Mouse (Mus musculus): ENCODE results near the gene Tsga10. TPM values are rescaled to one million over a fixed set of nuclear protein-coding genes. Genes with fewer than 3 reads are reported as not detected.

Tsga10 gene
- polyA plus RNA-seq, 1 experiment from 2014 or later = 17.0 TPM

DNA sequence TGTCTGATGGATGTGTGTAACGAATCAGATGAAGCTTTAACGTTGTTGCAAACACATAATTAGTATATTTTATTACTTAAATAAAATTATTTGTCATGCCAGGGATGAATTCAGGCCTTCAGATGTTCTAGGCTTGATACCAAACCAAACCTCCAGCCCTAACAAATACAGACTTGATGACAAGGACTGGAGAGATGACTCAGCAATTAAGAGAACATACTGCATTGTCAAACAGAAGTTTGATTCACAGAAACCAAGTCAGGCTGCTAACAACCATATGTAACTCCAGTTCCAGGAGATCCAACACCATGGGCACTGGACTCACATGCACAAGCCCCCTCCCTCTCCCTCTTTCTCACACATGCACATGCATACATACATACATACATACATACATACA lies 65.9 kb downstream of the Tsga10 start:
- Histone ChIP-seq H3K27me3 (ENCODE audit: control insufficient read depth, insufficient read depth, low read depth, low read length) (no peaks in the 10 kb centered on the region), H3K36me3 (ENCODE audit: control insufficient read depth, insufficient read depth, low read length) (no peaks in the 10 kb centered on the region), H3K4me2 (ENCODE audit: low read length) (no peak overlapping the region), H3K27ac (ENCODE audit: low read length) (no peak overlapping the region), H3K4me1 (ENCODE audit: control insufficient read depth, insufficient read depth, low read length) (no peaks in the 10 kb centered on the region), H3K9me3 (replicated peaks; ENCODE audit: control insufficient read depth, low read length, poor library complexity, severe bottlenecking) (no peaks in the 10 kb centered on the region), H3K4me3 (ENCODE audit: low read depth, low read length) (no peak overlapping the region), H3K9ac (ENCODE audit: low read depth, low read length) (no peak overlapping the region)
- 97% methylated on average over 2 of the region's 2 CpGs for WGBS
- no peak for ATAC-seq

DNA sequence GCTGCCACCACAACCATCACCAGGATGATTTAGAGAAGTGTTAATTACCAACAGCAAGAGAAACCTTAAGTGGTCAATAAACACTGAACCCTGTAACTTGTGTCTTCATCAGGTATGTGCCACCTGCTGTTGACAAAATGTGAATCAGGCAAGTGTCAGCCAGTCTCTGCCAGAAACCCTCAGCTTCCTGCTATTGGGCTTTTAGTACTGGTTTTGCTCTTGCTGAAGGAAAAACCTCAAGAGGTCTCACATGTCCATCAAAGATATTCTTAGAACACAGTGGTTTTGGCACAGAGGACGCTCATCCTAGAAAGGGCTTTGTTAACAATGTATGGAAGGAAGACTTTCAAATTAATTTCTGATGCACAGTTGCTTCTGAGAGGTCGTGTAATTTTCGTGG lies 66.7 kb downstream of the Tsga10 start:
- Histone ChIP-seq H3K4me1 (ENCODE audit: control insufficient read depth, insufficient read depth, low read length) (no peaks in the 10 kb centered on the region), H3K27ac (ENCODE audit: low read length) (no peak overlapping the region), H3K36me3 (ENCODE audit: control insufficient read depth, insufficient read depth, low read length) (no peaks in the 10 kb centered on the region), H3K4me2 (ENCODE audit: low read length) (no peak overlapping the region), H3K9ac (ENCODE audit: low read depth, low read length) (no peak overlapping the region), H3K4me3 (ENCODE audit: low read depth, low read length) (no peak overlapping the region), H3K27me3 (ENCODE audit: control insufficient read depth, insufficient read depth, low read depth, low read length) (no peaks in the 10 kb centered on the region), H3K9me3 (replicated peaks; ENCODE audit: control insufficient read depth, low read length, poor library complexity, severe bottlenecking) (no peaks in the 10 kb centered on the region)
- 66% methylated on average over 3 of the region's 3 CpGs for WGBS
- no peak for ATAC-seq

- H3K4me2 ChIP-seq (ENCODE audit: low read length) = no peak overlapping the region
- H3K4me3 ChIP-seq (ENCODE audit: low read depth, low read length) = no peak overlapping the region
- ATAC-seq = no peak
- H3K4me1 ChIP-seq (ENCODE audit: control insufficient read depth, insufficient read depth, low read length) = no peaks in the 10 kb centered on the region
- no peaks in the 10 kb centered on the region for H3K9me3 ChIP-seq (replicated peaks; ENCODE audit: control insufficient read depth, low read length, poor library complexity, severe bottlenecking)
- H3K27me3 ChIP-seq (ENCODE audit: control insufficient read depth, insufficient read depth, low read depth, low read length) = no peaks in the 10 kb centered on the region
- H3K27ac ChIP-seq (ENCODE audit: low read length) = no peak overlapping the region
- no peak overlapping the region for H3K9ac ChIP-seq (ENCODE audit: low read depth, low read length)
- H3K36me3 ChIP-seq (ENCODE audit: control insufficient read depth, insufficient read depth, low read length) = no peaks in the 10 kb centered on the region; the same call in 1 of the 2 replicates
Measured at GRCm38 (mm10) chr1:37759407-37759806, 106.8 kb downstream of the Tsga10 start.

GRCm38 (mm10) chr1:37744650-37745259 lies 121.5 kb downstream of the Tsga10 start:
- H3K27ac ChIP-seq (ENCODE audit: low read length) = no peak overlapping the region
- H3K9me3 ChIP-seq (replicated peaks; ENCODE audit: control insufficient read depth, low read length, poor library complexity, severe bottlenecking) = no peaks in the 10 kb centered on the region
- H3K4me3 ChIP-seq (ENCODE audit: low read depth, low read length) = no peak overlapping the region
- no peaks in the 10 kb centered on the region for H3K36me3 ChIP-seq (ENCODE audit: control insufficient read depth, insufficient read depth, low read length)
- WGBS = 78% methylated on average over 9 of the region's 9 CpGs
- H3K9ac ChIP-seq (ENCODE audit: low read depth, low read length) = no peak overlapping the region
- H3K4me1 ChIP-seq (ENCODE audit: control insufficient read depth, insufficient read depth, low read length) = peaks cover 7% of the 10 kb centered on the region; the same call in 1 of the 2 replicates
- H3K4me2 ChIP-seq (ENCODE audit: low read length) = no peak overlapping the region
- ATAC-seq = no peak
- H3K27me3 ChIP-seq (ENCODE audit: control insufficient read depth, insufficient read depth, low read depth, low read length) = no peaks in the 10 kb centered on the region

DNA sequence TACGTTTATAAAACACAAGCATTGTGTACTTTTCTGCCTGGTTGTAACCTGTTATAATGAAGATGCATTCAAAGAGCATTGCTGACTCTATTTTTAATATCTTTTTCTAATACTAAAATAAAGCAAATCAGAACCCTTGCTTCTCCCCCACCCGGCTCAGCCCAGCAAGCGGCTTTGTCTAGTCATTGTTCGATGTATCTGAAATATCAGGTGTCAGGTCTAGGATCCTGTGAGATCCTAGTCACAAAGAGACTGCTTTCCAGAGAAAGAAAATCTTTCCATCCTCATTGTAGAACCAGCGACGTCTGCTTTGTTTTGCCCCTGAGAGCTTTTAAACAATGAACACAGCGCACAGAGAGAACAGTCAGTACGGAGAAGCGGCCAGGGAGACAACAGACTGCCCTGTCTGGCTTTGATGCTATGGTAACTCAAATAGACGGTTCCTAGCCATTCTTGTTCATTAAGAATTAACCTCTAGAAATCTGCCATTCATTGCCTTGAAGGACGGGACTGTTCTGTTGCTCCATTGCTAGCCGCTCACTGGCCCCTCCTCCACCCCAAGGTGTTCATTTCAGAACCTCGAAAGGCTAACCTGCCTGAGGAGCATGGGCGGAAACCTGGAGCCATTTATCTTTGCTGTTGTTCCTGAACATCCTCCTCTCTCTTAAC lies 123.5 kb downstream of the Tsga10 start:
- Histone ChIP-seq H3K9me3 (replicated peaks; ENCODE audit: control insufficient read depth, low read length, poor library complexity, severe bottlenecking) (no peaks in the 10 kb centered on the region), H3K27ac (ENCODE audit: low read length) (peak overlapping the region; percentile 68), H3K27me3 (ENCODE audit: control insufficient read depth, insufficient read depth, low read depth, low read length) (no peaks in the 10 kb centered on the region), H3K4me2 (ENCODE audit: low read length) (peak overlapping the region; percentile 38), H3K4me1 (ENCODE audit: control insufficient read depth, insufficient read depth, low read length) (peaks cover 7% of the 10 kb centered on the region; the same call in 1 of the 2 replicates), H3K36me3 (ENCODE audit: control insufficient read depth, insufficient read depth, low read length) (no peaks in the 10 kb centered on the region), H3K9ac (ENCODE audit: low read depth, low read length) (peak overlapping the region; percentile 40; the same call in 1 of the 2 replicates), H3K4me3 (ENCODE audit: low read depth, low read length) (no peak overlapping the region; the same call in 1 of the 2 replicates)
- ATAC-seq = peak; percentile 60; the same call in 1 of the 2 replicates
- WGBS = 27% methylated on average over 14 of the region's 14 CpGs

DNA sequence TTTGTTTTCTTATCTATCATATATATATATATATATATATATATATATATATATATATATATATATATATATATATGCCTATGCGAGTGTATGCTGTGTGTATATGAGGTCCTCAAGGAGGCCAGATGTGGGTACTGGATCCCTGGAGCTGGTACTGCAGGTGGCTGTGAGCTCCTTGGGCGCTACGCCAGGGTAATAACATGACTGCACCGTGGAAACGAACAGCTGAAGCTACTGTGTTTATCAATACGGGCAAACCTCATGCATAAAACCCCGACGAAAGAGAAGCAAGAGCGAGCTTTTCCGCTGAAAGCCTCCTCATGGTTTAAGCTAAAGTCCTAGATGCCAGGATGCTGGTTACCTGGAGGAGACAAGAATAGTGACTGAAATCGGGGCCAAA lies 124.1 kb downstream of the Tsga10 start:
- no peak overlapping the region for H3K4me3 ChIP-seq (ENCODE audit: low read depth, low read length)
- H3K4me2 ChIP-seq (ENCODE audit: low read length) = no peak overlapping the region
- H3K9ac ChIP-seq (ENCODE audit: low read depth, low read length) = no peak overlapping the region
- peaks cover 7% of the 10 kb centered on the region; the same call in 1 of the 2 replicates for H3K4me1 ChIP-seq (ENCODE audit: control insufficient read depth, insufficient read depth, low read length)
- WGBS = 58% methylated on average over 11 of the region's 11 CpGs
- no peak overlapping the region for H3K27ac ChIP-seq (ENCODE audit: low read length)
- no peak for ATAC-seq
- no peaks in the 10 kb centered on the region for H3K27me3 ChIP-seq (ENCODE audit: control insufficient read depth, insufficient read depth, low read depth, low read length)
- no peaks in the 10 kb centered on the region for H3K9me3 ChIP-seq (replicated peaks; ENCODE audit: control insufficient read depth, low read length, poor library complexity, severe bottlenecking)
- H3K36me3 ChIP-seq (ENCODE audit: control insufficient read depth, insufficient read depth, low read length) = no peaks in the 10 kb centered on the region

DNA sequence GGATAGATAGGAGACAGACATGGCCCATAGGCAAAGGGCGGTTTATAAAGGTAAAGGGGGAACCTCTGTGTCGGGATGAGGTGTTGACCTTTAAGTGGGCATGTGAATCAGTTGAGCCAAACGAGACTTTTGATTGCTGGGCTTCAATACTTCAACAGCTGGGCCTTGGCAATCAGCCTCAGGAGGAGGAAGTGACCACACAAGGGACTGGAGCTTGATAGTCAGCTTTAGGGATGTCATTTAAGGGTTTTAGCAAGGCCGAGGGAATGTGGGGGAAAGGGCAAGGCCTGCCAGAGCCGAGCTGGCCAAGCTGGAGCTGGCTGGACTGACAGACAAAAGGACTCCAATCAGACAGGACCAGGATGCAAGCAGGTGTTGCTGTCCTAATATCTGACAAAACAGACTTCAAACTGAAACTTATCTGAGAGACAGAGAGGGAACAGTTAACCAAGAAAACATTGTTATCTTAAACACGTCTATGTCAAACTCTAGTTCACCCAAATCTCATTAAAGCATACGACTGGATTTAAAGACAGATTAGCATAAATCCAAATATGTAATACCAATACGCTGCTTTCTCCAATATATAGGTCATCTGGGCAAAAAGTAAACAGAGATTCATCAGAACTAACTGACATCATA lies 125.9 kb downstream of the Tsga10 start:
- Histone ChIP-seq H3K9ac (ENCODE audit: low read depth, low read length) (no peak overlapping the region), H3K27ac (ENCODE audit: low read length) (no peak overlapping the region), H3K27me3 (ENCODE audit: control insufficient read depth, insufficient read depth, low read depth, low read length) (no peaks in the 10 kb centered on the region), H3K4me3 (ENCODE audit: low read depth, low read length) (no peak overlapping the region), H3K4me1 (ENCODE audit: control insufficient read depth, insufficient read depth, low read length) (peaks cover 7% of the 10 kb centered on the region; the same call in 1 of the 2 replicates), H3K4me2 (ENCODE audit: low read length) (no peak overlapping the region), H3K9me3 (replicated peaks; ENCODE audit: control insufficient read depth, low read length, poor library complexity, severe bottlenecking) (no peaks in the 10 kb centered on the region), H3K36me3 (ENCODE audit: control insufficient read depth, insufficient read depth, low read length) (no peaks in the 10 kb centered on the region)
- WGBS = 69% methylated on average over 8 of the region's 8 CpGs
- no peak for ATAC-seq

GRCm38 (mm10) chr1:37738895-37739294 lies 127.3 kb downstream of the Tsga10 start:
- no peaks in the 10 kb centered on the region for H3K27me3 ChIP-seq (ENCODE audit: control insufficient read depth, insufficient read depth, low read depth, low read length)
- 71% methylated on average over 2 of the region's 2 CpGs for WGBS
- no peak overlapping the region for H3K4me2 ChIP-seq (ENCODE audit: low read length)
- no peaks in the 10 kb centered on the region for H3K9me3 ChIP-seq (replicated peaks; ENCODE audit: control insufficient read depth, low read length, poor library complexity, severe bottlenecking)
- no peak for ATAC-seq
- no peak overlapping the region for H3K27ac ChIP-seq (ENCODE audit: low read length)
- H3K4me3 ChIP-seq (ENCODE audit: low read depth, low read length) = no peak overlapping the region
- peaks cover 7% of the 10 kb centered on the region; the same call in 1 of the 2 replicates for H3K4me1 ChIP-seq (ENCODE audit: control insufficient read depth, insufficient read depth, low read length)
- H3K36me3 ChIP-seq (ENCODE audit: control insufficient read depth, insufficient read depth, low read length) = no peaks in the 10 kb centered on the region
- no peak overlapping the region for H3K9ac ChIP-seq (ENCODE audit: low read depth, low read length)

GRCm38 (mm10) chr1:37737045-37737444 lies 129.2 kb downstream of the Tsga10 start:
- no peaks in the 10 kb centered on the region for H3K4me1 ChIP-seq (ENCODE audit: control insufficient read depth, insufficient read depth, low read length)
- H3K4me3 ChIP-seq (ENCODE audit: low read depth, low read length) = no peak overlapping the region
- no peaks in the 10 kb centered on the region for H3K36me3 ChIP-seq (ENCODE audit: control insufficient read depth, insufficient read depth, low read length)
- no peaks in the 10 kb centered on the region for H3K9me3 ChIP-seq (replicated peaks; ENCODE audit: control insufficient read depth, low read length, poor library complexity, severe bottlenecking)
- 86% methylated on average over 4 of the region's 4 CpGs for WGBS
- H3K27ac ChIP-seq (ENCODE audit: low read length) = no peak overlapping the region
- no peak overlapping the region for H3K4me2 ChIP-seq (ENCODE audit: low read length)
- H3K27me3 ChIP-seq (ENCODE audit: control insufficient read depth, insufficient read depth, low read depth, low read length) = no peaks in the 10 kb centered on the region
- H3K9ac ChIP-seq (ENCODE audit: low read depth, low read length) = no peak overlapping the region
- no peak for ATAC-seq

Data from midbrain, embryonic 16.5 days (tissue).